16 mouse cellular contexts compared by ENCODE assay signal in the genomic region with DNA sequence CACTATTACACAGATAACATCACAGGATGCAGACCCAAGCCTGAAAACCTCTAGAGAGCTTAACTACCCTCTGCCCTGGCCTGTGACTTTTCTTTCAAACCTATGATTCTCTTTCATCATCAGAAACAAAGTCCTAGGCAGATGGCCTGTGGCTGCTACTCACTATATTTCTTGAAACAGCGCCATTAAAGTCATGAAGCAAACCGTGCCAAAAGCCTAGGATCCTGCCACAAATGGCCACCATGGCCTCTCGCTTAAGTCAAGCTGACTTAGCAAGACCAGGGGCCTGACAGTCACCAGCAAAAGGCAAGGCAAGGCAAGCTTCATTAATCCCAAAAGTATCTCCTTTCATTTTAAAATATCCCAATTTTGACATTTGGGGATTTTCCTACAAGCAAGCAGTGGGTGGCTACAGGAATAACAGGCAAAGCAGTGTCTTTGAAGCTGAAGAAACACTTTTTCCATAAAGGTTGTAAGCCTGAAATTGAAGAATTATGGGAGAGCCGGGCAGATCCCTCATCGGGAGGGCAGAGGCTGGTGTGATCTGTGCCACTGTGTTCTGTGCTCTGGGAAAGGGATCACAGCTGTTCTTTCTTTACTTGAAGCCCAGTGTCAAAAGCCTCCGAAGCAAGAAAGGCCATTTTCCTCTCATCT. TPM values are rescaled to one million over a fixed set of nuclear protein-coding genes. Genes with fewer than 3 reads are reported as not detected.
A peak's percentile ranks its signal among the peaks of the same experiment; 100 is the strongest.
DNase-seq lines count a peak whose midpoint lies in the region; ATAC-seq and TF ChIP-seq lines count a peak whose summit lies in the region.
"Had no signal": no experiment of that assay in that cellular context is flagged by ENCODE, and none has a peak within 500 bp of the region (broad histone marks: within the 10 kb centered on the region; RNA-seq: fewer than 3 reads in every experiment).

No protein-coding gene starts in this region.

- no peak overlapping the region for H3K4me3 ChIP-seq in layer of hippocampus, adult 2 months
- no peak overlapping the region for H3K4me3 ChIP-seq in embryonic facial prominence, embryonic 15.5 days (replicated peaks)
- H3K4me3 ChIP-seq: erythroblast, embryonic 14.5 days; forebrain, embryonic 15.5 days; heart, embryonic 12.5 days; midbrain, embryonic 15.5 days; myocyte had no signal

- peaks cover 21% of the 10 kb centered on the region; the same call in 1 of the 2 replicates for H3K4me1 ChIP-seq in embryonic facial prominence, embryonic 15.5 days

- H3K27ac ChIP-seq in layer of hippocampus, adult 2 months, result peak overlapping the region; percentile 80
- peak overlapping the region; percentile 74 for H3K27ac ChIP-seq in embryonic facial prominence, embryonic 15.5 days (replicated peaks)
- H3K27ac ChIP-seq: forebrain, embryonic 15.5 days; midbrain, embryonic 15.5 days had no signal

- H3K9ac ChIP-seq in embryonic facial prominence, embryonic 15.5 days, result no peak overlapping the region
- H3K9ac ChIP-seq: forebrain, embryonic 15.5 days; heart, embryonic 12.5 days; midbrain, embryonic 15.5 days had no signal

- no peaks in the 10 kb centered on the region for H3K9me3 ChIP-seq in embryonic facial prominence, embryonic 15.5 days (replicated peaks)
- H3K9me3 ChIP-seq: forebrain, embryonic 15.5 days; heart, embryonic 12.5 days; megakaryocyte, embryonic 14.5 days; midbrain, embryonic 15.5 days had no signal

- no peak overlapping the region for H3K4me2 ChIP-seq in embryonic facial prominence, embryonic 15.5 days (replicated peaks)
- H3K4me2 ChIP-seq: forebrain, embryonic 15.5 days; heart, embryonic 12.5 days; midbrain, embryonic 15.5 days had no signal

- H3K36me3 ChIP-seq in embryonic facial prominence, embryonic 15.5 days, result no peaks in the 10 kb centered on the region
- H3K36me3 ChIP-seq: forebrain, embryonic 15.5 days; heart, embryonic 12.5 days; midbrain, embryonic 15.5 days had no signal

- WGBS in embryonic facial prominence, embryonic 15.5 days, result 62% methylated on average over 6 of the region's 6 CpGs

- ATAC-seq in frontal cortex, adult (ENCODE audit: low TSS enrichment), result peak; percentile 66
- ATAC-seq in embryonic facial prominence, embryonic 15.5 days (ENCODE audit: insufficient number of reproducible peaks, low FRiP score, low TSS enrichment, low read depth), result no peak
- ATAC-seq: forebrain, embryonic 15.5 days; inflammation-experienced regulatory T-cells, adult 6 months; midbrain, embryonic 15.5 days had no signal

- DNase-seq in frontal cortex, adult 2 months (ENCODE audit: extremely low spot score in 1 of 2, low spot score in 1 of 2), result no peak
- no peak for DNase-seq in layer of hippocampus, adult 2 months (ENCODE audit: low spot score in 2 of 2)
- no peak for DNase-seq in layer of hippocampus, adult 9-10 months (ENCODE audit: low spot score)
- peak; percentile 74 for DNase-seq in brain, adult 2 months (ENCODE audit: low read depth, low spot score)
- DNase-seq in kidney, adult 8-10 months, result no peak
- DNase-seq: adrenal gland, adult 8-10 months; thymus, postnatal 25 days had no signal

- TF ChIP-seq CTCF in layer of hippocampus, adult 2 months (conservative IDR thresholded peaks at IDR 0.05), result no peak

- H3K27me3 ChIP-seq in embryonic facial prominence, embryonic 15.5 days, result no peaks in the 10 kb centered on the region
- H3K27me3 ChIP-seq: forebrain, embryonic 15.5 days; heart, embryonic 12.5 days; megakaryocyte, embryonic 14.5 days; midbrain, embryonic 15.5 days had no signal

RNA-seq across cellular contexts. Expression of gene Ubash3b, which starts 39.7 kb away (rescaled TPM):
- 18.6 and 19.1 TPM in 2 replicates for polyA plus RNA-seq in frontal cortex, adult 2 months (2012; rRNA removed)
- 10 to 100 TPM; 26.7 to 27.0 TPM for total RNA-seq in layer of hippocampus, adult 2 months (2021)
- 8.0 and 8.2 TPM in 2 replicates for polyA plus RNA-seq in embryonic facial prominence, embryonic 15.5 days (2015; fragmentation: Nextera tagmentation; extraction: Ambion mirVana)
